Mouse (Mus musculus) stomach, postnatal 0 days (tissue): Measurements from ENCODE around the gene Magi1.

Experiments used
- CTCF ChIP-seq: IDR thresholded peaks from 2 replicates; pipeline ENCODE4 v1.5.1; 2016; ENCODE audit warnings: antibody characterized with exemption, low read depth, mild to moderate bottlenecking, moderate library complexity
- EP300 ChIP-seq: optimal IDR thresholded peaks from 2 replicates; pipeline ENCODE3; 2016; ENCODE audit warnings: antibody characterized with exemption

- TF ChIP-seq CTCF (no peak), EP300 (no peak)
These were observed 42.5 kb downstream of the Magi1 start for GRCm38 (mm10) chr6:94241251-94241650.
